Mouse (Mus musculus): ENCODE measurements around the gene Tmem263. TPM values are rescaled to one million over a fixed set of nuclear protein-coding genes. Genes with fewer than 3 reads are reported as not detected.

Gene Tmem263
- polyA plus RNA-seq, 1 experiment from 2014 or later = 15.0 TPM

DNA sequence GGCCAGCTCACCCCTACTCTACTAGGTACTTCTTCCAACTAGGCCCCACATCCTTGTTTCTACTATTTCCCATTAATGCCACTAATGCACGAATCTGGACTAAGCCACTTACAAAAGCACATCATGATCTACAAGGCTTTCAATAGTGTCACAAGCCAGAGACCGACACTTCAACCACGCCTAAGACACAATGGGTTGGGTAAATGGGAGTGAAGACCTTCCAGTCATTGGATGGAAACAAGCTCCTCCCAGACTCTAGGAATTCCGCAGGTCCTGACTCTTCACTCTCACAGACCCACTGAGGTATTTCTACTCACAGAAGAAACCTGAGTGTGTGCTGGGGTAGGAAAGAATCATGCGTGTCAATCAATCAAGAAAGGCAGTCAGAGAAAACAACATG is 62.9 kb downstream of the Tmem263 start:
- TF ChIP-seq CTCF (IDR thresholded peaks at IDR 0.05; ENCODE audit: low read depth) (no peak), EP300 (IDR thresholded peaks at IDR 0.05; ENCODE audit: low read depth) (no peak)
- H3K36me3 ChIP-seq (replicated peaks; ENCODE audit: insufficient read depth, low read length) = no peaks in the 10 kb centered on the region
- no peak overlapping the region for H3K4me3 ChIP-seq (ENCODE audit: low read depth, low read length)
- DNase-seq = no peak
- no peak overlapping the region for H3K9ac ChIP-seq (replicated peaks)
- WGBS (ENCODE audit: insufficient replicate concordance) = 84% methylated on average over 5 of the region's 5 CpGs
- no peak for ATAC-seq
- H3K9me3 ChIP-seq (ENCODE audit: low read length) = no peaks in the 10 kb centered on the region
- H3K27me3 ChIP-seq (ENCODE audit: insufficient read depth, low read length) = no peaks in the 10 kb centered on the region
- H3K27ac ChIP-seq (ENCODE audit: low read depth) = no peak overlapping the region
- H3K4me1 ChIP-seq (ENCODE audit: insufficient read depth) = peaks cover under 1% of the 10 kb centered on the region
- H3K4me2 ChIP-seq (ENCODE audit: low read depth, low read length) = no peak overlapping the region

Other genes starting within 250 kb of the Tmem263 start
- gene Ric8b, start 185.0 kb upstream of the Tmem263 start, polyA plus RNA-seq (2015; fragmentation: Nextera tagmentation; extraction: Ambion mirVana) = 2.3 and 2.6 TPM in 2 replicates
- gene Fhl4, start 132 bp upstream of the Tmem263 start, polyA plus RNA-seq (2015; fragmentation: Nextera tagmentation; extraction: Ambion mirVana) = 0.25 and 0.27 TPM in 2 replicates
- 2.7 and 3.1 TPM in 2 replicates for gene Mterf2, start 25.4 kb downstream of the Tmem263 start, polyA plus RNA-seq (2015; fragmentation: Nextera tagmentation; extraction: Ambion mirVana)
- gene Cry1, start 82.4 kb downstream of the Tmem263 start, polyA plus RNA-seq (2015; fragmentation: Nextera tagmentation; extraction: Ambion mirVana) = 8.2 and 9.4 TPM in 2 replicates

Measured in liver, postnatal 0 days (tissue).